Mouse (Mus musculus): ENCODE data around the gene Tlk1. TPM values are rescaled to one million over a fixed set of nuclear protein-coding genes. Genes with fewer than 3 reads are reported as not detected.
"Not testable (repeated sequence)": the region's sequence is repeated elsewhere in the genome, so short reads cannot be mapped to it uniquely, and the experiment has no call there.

Tlk1 gene
- polyA plus RNA-seq, 1 experiment from 2014 or later, result 36.8 TPM

- no peak for DNase-seq (ENCODE audit: low spot score)
- no peaks in the 10 kb centered on the region for H3K36me3 ChIP-seq (ENCODE audit: control insufficient read depth, insufficient read depth, low read length)
- H3K27me3 ChIP-seq (ENCODE audit: control insufficient read depth, insufficient read depth, low read length), result no peaks in the 10 kb centered on the region
- H3K4me1 ChIP-seq (replicated peaks; ENCODE audit: control insufficient read depth, insufficient read depth, low read length), result no peaks in the 10 kb centered on the region
- no peak overlapping the region for H3K27ac ChIP-seq (ENCODE audit: low read depth, low read length)
- H3K4me2 ChIP-seq (replicated peaks; ENCODE audit: low read depth, low read length), result no peak overlapping the region
- WGBS, result 81% methylated on average over 3 of the region's 3 CpGs
- H3K9me3 ChIP-seq (ENCODE audit: control insufficient read depth, low read length), result no peaks in the 10 kb centered on the region
- H3K9ac ChIP-seq (ENCODE audit: low read depth, low read length), result no peak overlapping the region
- no peak overlapping the region for H3K4me3 ChIP-seq (ENCODE audit: low read depth, low read length)
- no peak for ATAC-seq (ENCODE audit: low FRiP score)
Observed at GRCm38 (mm10) chr2:70811476-70811875, 14.1 kb downstream of the Tlk1 start.

DNA sequence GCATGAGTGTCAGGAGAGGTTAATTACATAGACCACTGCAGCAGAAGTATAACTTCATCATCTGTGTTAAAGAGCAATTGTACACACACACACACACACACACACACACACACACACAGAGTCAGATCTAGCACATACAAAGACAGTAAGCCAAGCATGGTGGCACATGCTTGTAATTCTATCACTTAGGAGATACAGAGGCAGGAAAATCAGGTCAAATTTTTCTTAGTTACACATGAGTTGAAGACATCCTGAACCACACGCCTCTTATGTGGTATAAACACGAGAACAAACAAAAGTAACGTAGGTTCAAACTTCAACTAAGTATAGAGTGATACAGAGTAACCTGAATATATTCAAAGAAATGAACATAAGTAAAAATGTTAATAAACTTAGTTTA, 15.6 kb downstream of the Tlk1 start:
- no peaks in the 10 kb centered on the region for H3K27me3 ChIP-seq (ENCODE audit: control insufficient read depth, insufficient read depth, low read length)
- no peak overlapping the region for H3K9ac ChIP-seq (ENCODE audit: low read depth, low read length)
- ATAC-seq (ENCODE audit: low FRiP score), result no peak
- H3K4me1 ChIP-seq (replicated peaks; ENCODE audit: control insufficient read depth, insufficient read depth, low read length), result no peaks in the 10 kb centered on the region
- H3K4me2 ChIP-seq (replicated peaks; ENCODE audit: low read depth, low read length), result no peak overlapping the region
- no peak overlapping the region for H3K27ac ChIP-seq (ENCODE audit: low read depth, low read length)
- H3K36me3 ChIP-seq (ENCODE audit: control insufficient read depth, insufficient read depth, low read length), result no peaks in the 10 kb centered on the region
- H3K9me3 ChIP-seq (ENCODE audit: control insufficient read depth, low read length), result no peaks in the 10 kb centered on the region
- no peak for DNase-seq (ENCODE audit: low spot score)
- WGBS, result 85% methylated on average over 3 of the region's 3 CpGs
- no peak overlapping the region for H3K4me3 ChIP-seq (ENCODE audit: low read depth, low read length)

DNA sequence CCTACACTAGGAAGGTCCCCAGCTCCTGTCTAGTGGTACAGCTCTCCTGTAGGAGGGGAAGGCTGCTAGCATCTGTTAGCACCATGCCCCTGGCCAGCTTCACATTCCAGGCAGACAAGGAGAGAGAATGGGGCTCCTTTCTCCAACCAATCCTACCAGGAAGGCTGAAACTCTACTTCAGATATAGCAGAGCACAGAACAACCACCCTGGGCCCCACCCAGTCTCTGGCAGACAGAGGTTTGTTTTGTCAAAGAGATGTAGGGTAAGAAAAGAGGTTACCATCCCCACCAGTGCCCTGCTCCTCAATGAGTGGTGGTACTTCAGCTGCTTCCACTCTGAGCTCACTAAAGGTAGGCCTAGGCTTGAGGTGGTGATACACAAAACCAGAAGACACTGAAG, 16.8 kb downstream of the Tlk1 start:
- no peaks in the 10 kb centered on the region for H3K4me1 ChIP-seq (replicated peaks; ENCODE audit: control insufficient read depth, insufficient read depth, low read length)
- no peaks in the 10 kb centered on the region for H3K27me3 ChIP-seq (ENCODE audit: control insufficient read depth, insufficient read depth, low read length)
- no peak overlapping the region for H3K9ac ChIP-seq (ENCODE audit: low read depth, low read length)
- H3K9me3 ChIP-seq (ENCODE audit: control insufficient read depth, low read length), result no peaks in the 10 kb centered on the region
- no peak overlapping the region for H3K27ac ChIP-seq (ENCODE audit: low read depth, low read length)
- H3K4me2 ChIP-seq (replicated peaks; ENCODE audit: low read depth, low read length), result no peak overlapping the region
- no peaks in the 10 kb centered on the region for H3K36me3 ChIP-seq (ENCODE audit: control insufficient read depth, insufficient read depth, low read length)
- no peak overlapping the region for H3K4me3 ChIP-seq (ENCODE audit: low read depth, low read length)
- DNase-seq (ENCODE audit: low spot score) (no peak), ATAC-seq (ENCODE audit: low FRiP score) (no peak)

GRCm38 (mm10) chr2:70807678-70808077, 17.9 kb downstream of the Tlk1 start:
- not testable (repeated sequence) for H3K9me3 ChIP-seq (ENCODE audit: control insufficient read depth, low read length); H3K36me3 ChIP-seq (ENCODE audit: control insufficient read depth, insufficient read depth, low read length); H3K27me3 ChIP-seq (ENCODE audit: control insufficient read depth, insufficient read depth, low read length); H3K4me3 ChIP-seq (ENCODE audit: low read depth, low read length); DNase-seq (ENCODE audit: low spot score); H3K27ac ChIP-seq (ENCODE audit: low read depth, low read length); ATAC-seq (ENCODE audit: low FRiP score); H3K9ac ChIP-seq (ENCODE audit: low read depth, low read length); H3K4me2 ChIP-seq (replicated peaks; ENCODE audit: low read depth, low read length); H3K4me1 ChIP-seq (replicated peaks; ENCODE audit: control insufficient read depth, insufficient read depth, low read length)
- 94% methylated on average over 3 of the region's 3 CpGs for WGBS

- DNase-seq (ENCODE audit: low spot score) (no peak), ATAC-seq (ENCODE audit: low FRiP score) (no peak)
- Histone ChIP-seq H3K9ac (ENCODE audit: low read depth, low read length) (no peak overlapping the region), H3K27ac (ENCODE audit: low read depth, low read length) (no peak overlapping the region), H3K4me1 (replicated peaks; ENCODE audit: control insufficient read depth, insufficient read depth, low read length) (no peaks in the 10 kb centered on the region), H3K27me3 (ENCODE audit: control insufficient read depth, insufficient read depth, low read length) (no peaks in the 10 kb centered on the region), H3K9me3 (ENCODE audit: control insufficient read depth, low read length) (no peaks in the 10 kb centered on the region), H3K36me3 (ENCODE audit: control insufficient read depth, insufficient read depth, low read length) (no peaks in the 10 kb centered on the region), H3K4me3 (ENCODE audit: low read depth, low read length) (no peak overlapping the region), H3K4me2 (replicated peaks; ENCODE audit: low read depth, low read length) (no peak overlapping the region)
- WGBS, result 85% methylated on average over 5 of the region's 5 CpGs
Observed at GRCm38 (mm10) chr2:70806020-70806419, 19.5 kb downstream of the Tlk1 start.

DNA sequence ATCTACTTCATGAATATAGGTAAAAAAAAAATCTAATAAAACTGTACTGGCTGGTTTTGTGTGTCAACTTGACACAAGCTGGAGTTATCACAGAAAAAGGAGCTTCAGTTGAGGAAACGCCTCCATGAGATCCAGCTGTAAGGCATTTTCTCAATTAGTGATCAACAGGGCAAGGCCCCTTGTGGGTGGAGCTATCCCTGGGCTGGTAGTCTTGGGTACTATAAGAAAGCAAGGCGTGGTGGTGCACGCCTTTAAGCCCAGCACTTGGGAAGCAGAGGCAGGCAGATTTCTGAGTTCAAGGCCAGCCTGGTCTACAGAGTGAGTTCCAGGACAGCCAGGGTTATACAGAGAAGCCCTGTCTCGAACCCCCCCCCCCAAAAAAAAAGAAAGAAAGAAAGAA, 21.8 kb downstream of the Tlk1 start:
- not testable (repeated sequence) for H3K27me3 ChIP-seq (ENCODE audit: control insufficient read depth, insufficient read depth, low read length); ATAC-seq (ENCODE audit: low FRiP score); H3K4me1 ChIP-seq (replicated peaks; ENCODE audit: control insufficient read depth, insufficient read depth, low read length); H3K4me2 ChIP-seq (replicated peaks; ENCODE audit: low read depth, low read length); DNase-seq (ENCODE audit: low spot score); H3K27ac ChIP-seq (ENCODE audit: low read depth, low read length); H3K9me3 ChIP-seq (ENCODE audit: control insufficient read depth, low read length); H3K9ac ChIP-seq (ENCODE audit: low read depth, low read length); H3K36me3 ChIP-seq (ENCODE audit: control insufficient read depth, insufficient read depth, low read length); H3K4me3 ChIP-seq (ENCODE audit: low read depth, low read length)
- WGBS, result 97% methylated on average over 4 of the region's 4 CpGs

DNA sequence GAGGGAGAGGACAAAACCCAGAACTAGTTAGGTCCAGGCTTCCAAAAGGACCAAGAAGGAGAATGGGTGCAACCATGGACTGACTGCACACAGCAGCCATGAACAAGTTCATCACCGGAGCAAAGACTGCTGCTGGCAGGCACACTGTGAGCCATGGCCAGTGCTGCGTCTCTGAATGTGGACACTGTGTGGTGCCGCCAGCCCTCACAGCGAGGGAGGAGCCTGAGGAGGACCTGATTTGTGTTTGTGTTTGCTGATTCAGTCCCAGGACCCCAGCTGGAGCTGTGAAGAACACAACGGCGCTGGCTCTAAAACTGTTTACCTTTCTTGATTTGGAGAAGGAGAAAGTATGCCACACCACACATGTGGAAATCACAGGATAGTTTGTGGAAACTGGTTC, 22.9 kb downstream of the Tlk1 start:
- no peak overlapping the region for H3K4me2 ChIP-seq (replicated peaks; ENCODE audit: low read depth, low read length)
- no peaks in the 10 kb centered on the region for H3K9me3 ChIP-seq (ENCODE audit: control insufficient read depth, low read length)
- no peaks in the 10 kb centered on the region for H3K27me3 ChIP-seq (ENCODE audit: control insufficient read depth, insufficient read depth, low read length)
- H3K4me1 ChIP-seq (replicated peaks; ENCODE audit: control insufficient read depth, insufficient read depth, low read length), result no peaks in the 10 kb centered on the region
- ATAC-seq (ENCODE audit: low FRiP score) (no peak), DNase-seq (ENCODE audit: low spot score) (no peak)
- H3K27ac ChIP-seq (ENCODE audit: low read depth, low read length), result no peak overlapping the region
- H3K4me3 ChIP-seq (ENCODE audit: low read depth, low read length), result no peak overlapping the region
- WGBS, result 33% methylated on average over 6 of the region's 6 CpGs
- no peaks in the 10 kb centered on the region for H3K36me3 ChIP-seq (ENCODE audit: control insufficient read depth, insufficient read depth, low read length)
- H3K9ac ChIP-seq (ENCODE audit: low read depth, low read length), result no peak overlapping the region

GRCm38 (mm10) chr2:70801543-70801942, 24.0 kb downstream of the Tlk1 start:
- no peak overlapping the region for H3K27ac ChIP-seq (ENCODE audit: low read depth, low read length)
- no peak for ATAC-seq (ENCODE audit: low FRiP score)
- no peak overlapping the region for H3K4me3 ChIP-seq (ENCODE audit: low read depth, low read length)
- no peak overlapping the region for H3K4me2 ChIP-seq (replicated peaks; ENCODE audit: low read depth, low read length)
- no peaks in the 10 kb centered on the region for H3K4me1 ChIP-seq (replicated peaks; ENCODE audit: control insufficient read depth, insufficient read depth, low read length)
- no peaks in the 10 kb centered on the region for H3K27me3 ChIP-seq (ENCODE audit: control insufficient read depth, insufficient read depth, low read length)
- H3K9me3 ChIP-seq (ENCODE audit: control insufficient read depth, low read length), result no peaks in the 10 kb centered on the region
- H3K36me3 ChIP-seq (ENCODE audit: control insufficient read depth, insufficient read depth, low read length), result no peaks in the 10 kb centered on the region
- no peak overlapping the region for H3K9ac ChIP-seq (ENCODE audit: low read depth, low read length)
- DNase-seq (ENCODE audit: low spot score), result no peak

DNA sequence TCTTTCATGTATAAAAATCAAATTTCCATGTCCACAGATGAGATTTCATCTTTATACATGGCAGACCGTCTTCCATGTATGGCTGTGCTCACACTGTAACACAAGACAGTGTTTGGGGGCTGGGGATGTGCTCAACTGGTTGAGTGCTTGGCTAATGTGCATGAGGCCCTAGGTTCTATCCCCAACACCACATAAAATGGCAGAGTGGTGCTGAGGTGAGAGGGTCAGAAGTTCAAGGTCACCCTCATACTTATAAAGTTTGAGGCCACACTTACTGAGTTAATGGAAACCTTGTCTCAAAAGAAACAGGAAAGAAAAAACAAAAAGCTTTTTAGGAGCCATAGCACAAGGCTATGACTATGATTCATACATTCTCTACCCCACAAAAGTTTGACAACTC, 25.1 kb downstream of the Tlk1 start:
- Histone ChIP-seq H3K9me3 (ENCODE audit: control insufficient read depth, low read length) (no peaks in the 10 kb centered on the region), H3K36me3 (ENCODE audit: control insufficient read depth, insufficient read depth, low read length) (no peaks in the 10 kb centered on the region), H3K4me3 (ENCODE audit: low read depth, low read length) (no peak overlapping the region), H3K27me3 (ENCODE audit: control insufficient read depth, insufficient read depth, low read length) (no peaks in the 10 kb centered on the region), H3K9ac (ENCODE audit: low read depth, low read length) (no peak overlapping the region), H3K4me2 (replicated peaks; ENCODE audit: low read depth, low read length) (no peak overlapping the region), H3K4me1 (replicated peaks; ENCODE audit: control insufficient read depth, insufficient read depth, low read length) (no peaks in the 10 kb centered on the region), H3K27ac (ENCODE audit: low read depth, low read length) (no peak overlapping the region)
- ATAC-seq (ENCODE audit: low FRiP score), result no peak
- DNase-seq (ENCODE audit: low spot score), result no peak
- WGBS, result 95% methylated on average over 1 of the region's 1 CpGs

Data from hindbrain, embryonic 11.5 days (tissue).